Mouse (Mus musculus) hindbrain, postnatal 0 days (tissue): Measurements from ENCODE around the gene Phactr3. TPM values are rescaled to one million over a fixed set of nuclear protein-coding genes. Genes with fewer than 3 reads are reported as not detected.

Experiments used
- ATAC-seq: fragments of 200-750 bp; cut with Nextera tagmentation; 2 replicates; pipeline ENCODE4 v1.8.0; 2017; ENCODE audit warnings: mild to moderate bottlenecking, moderate TSS enrichment, moderate library complexity
- DNase-seq: peaks from one replicate; pipeline ENCODE4 v3.0.0-alpha.2; 2015; ENCODE audit warnings: low spot score
- H3K27ac ChIP-seq: fragments of 300-500 bp; sonication (generic); 2 replicates; pipeline ENCODE4 v1.5.1; 2014; ENCODE audit warnings: mild to moderate bottlenecking
- H3K27me3 ChIP-seq: fragments of 300-500 bp; sonication (generic); 2 replicates; pipeline ENCODE4 v1.6.1; 2014; ENCODE audit warnings: low read length, mixed read lengths; ENCODE audit not compliant: insufficient read depth
- H3K36me3 ChIP-seq: fragments of 300-500 bp; sonication (generic); 2 replicates; pipeline ENCODE4 v1.6.1; 2014; ENCODE audit warnings: low read length, mixed read lengths; ENCODE audit not compliant: insufficient read depth
- H3K4me1 ChIP-seq: fragments of 300-500 bp; sonication (generic); 2 replicates; pipeline ENCODE4 v1.6.1; 2014; ENCODE audit warnings: antibody characterized with exemption, low read length, mixed read lengths; ENCODE audit not compliant: insufficient read depth
- H3K4me2 ChIP-seq: fragments of 300-500 bp; sonication (generic); 2 replicates; pipeline ENCODE4 v1.6.1; 2014; ENCODE audit warnings: low read depth, mild to moderate bottlenecking, low read length, moderate library complexity, mixed read lengths
- H3K4me3 ChIP-seq: fragments of 300-500 bp; sonication (generic); 2 replicates; pipeline ENCODE4 v1.5.1; 2014; ENCODE audit warnings: low read length
- H3K9ac ChIP-seq: fragments of 300-500 bp; sonication (generic); replicated peaks from 2 replicates; pipeline ENCODE4 v1.6.1; 2014; ENCODE audit warnings: mild to moderate bottlenecking, low read length, moderate library complexity, mixed read lengths
- H3K9me3 ChIP-seq: fragments of 300-500 bp; sonication (generic); 2 replicates; pipeline ENCODE4 v1.6.1; 2016; ENCODE audit warnings: low read length, mixed read lengths
- CTCF ChIP-seq: IDR thresholded peaks from 2 replicates; pipeline ENCODE4 v1.5.1; 2016; ENCODE audit warnings: antibody characterized with exemption, control low read depth, low read depth
- WGBS: fragments of 180-500 bp; shearing (Covaris S2); extraction: QIAGEN DNeasy Blood & Tissue Kit; methylation state at CpG from one replicate; pipeline ENCODE4 v1.1.7; 2014; 5-methylcytosine and 5-hydroxymethylcytosine counted together
- polyA plus RNA-seq: library from polyadenylated mRNA; unstranded; fragments of >200 nt; fragmentation: Nextera tagmentation; extraction: Ambion mirVana; gene quantifications from 2 replicates; pipeline ENCODE4 v1.2.1, GENCODE M21; 2015
- total RNA-seq: library from RNA; depleted of rRNA; stranded (reverse); fragments of >200 nt; gene quantifications from 2 replicates; pipeline ENCODE4 v1.2.3, GENCODE M21; 2014

Gene Phactr3
- total and polyA plus RNA-seq, 2 experiments from 2014 or later = 66.2 to 92.7 TPM

- Histone ChIP-seq H3K4me2 (no peak overlapping the region), H3K27ac (no peak overlapping the region; the same call in 1 of the 2 replicates), H3K9ac (no peak overlapping the region), H3K4me1 (no peaks in the 10 kb centered on the region), H3K9me3 (no peaks in the 10 kb centered on the region), H3K36me3 (no peaks in the 10 kb centered on the region), H3K27me3 (no peaks in the 10 kb centered on the region), H3K4me3 (no peak overlapping the region)
- no peak for ATAC-seq
- WGBS = 58% methylated on average over 3 of the region's 3 CpGs
- no peak for DNase-seq
- no peak for TF ChIP-seq CTCF
Observed at GRCm38 (mm10) chr2:178220148-178220717, 101.5 kb downstream of the Phactr3 start.

DNA sequence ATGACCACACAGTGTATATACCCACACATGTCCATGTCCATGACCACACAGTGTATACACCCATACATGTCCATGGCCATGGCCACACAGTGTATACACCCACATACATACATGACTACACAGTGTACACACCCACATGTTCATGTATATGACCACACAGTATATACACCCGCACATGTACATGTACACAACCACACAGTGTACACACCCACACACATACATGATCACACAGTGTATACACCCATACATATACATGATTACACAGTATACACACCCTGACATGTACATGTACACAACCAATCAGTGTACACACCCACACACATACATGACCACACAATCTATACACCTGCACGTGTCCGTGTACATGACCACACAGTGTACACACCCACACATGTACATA, 102.2 kb downstream of the Phactr3 start:
- Histone ChIP-seq H3K4me1 (no peaks in the 10 kb centered on the region), H3K27me3 (no peaks in the 10 kb centered on the region), H3K36me3 (no peaks in the 10 kb centered on the region), H3K9me3 (no peaks in the 10 kb centered on the region), H3K4me3 (no peak overlapping the region), H3K27ac (no peak overlapping the region), H3K4me2 (no peak overlapping the region), H3K9ac (no peak overlapping the region)
- ATAC-seq (peak; percentile 75), DNase-seq (no peak)
- 96% methylated on average over 3 of the region's 3 CpGs for WGBS
- no peak for TF ChIP-seq CTCF

DNA sequence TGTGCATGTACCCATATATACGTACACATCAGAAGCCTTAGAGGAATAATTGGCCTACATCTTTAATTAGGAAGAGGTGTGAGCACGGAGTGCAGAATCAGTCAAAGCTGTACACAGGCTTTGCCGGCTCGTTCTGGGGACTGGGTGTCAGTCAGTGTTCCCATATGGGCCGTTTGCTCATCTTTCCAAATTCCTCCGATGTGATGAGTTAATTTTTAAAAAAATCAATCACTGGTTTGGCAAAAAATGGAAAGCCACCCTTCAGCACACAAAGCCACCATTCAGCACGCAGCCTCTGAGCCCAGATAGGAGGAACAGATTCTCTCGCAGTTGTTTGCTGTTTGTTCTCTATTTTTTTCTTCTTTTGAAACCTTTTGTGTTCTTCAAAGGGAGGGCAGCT, 110.5 kb downstream of the Phactr3 start:
- Histone ChIP-seq H3K4me1 (no peaks in the 10 kb centered on the region), H3K27ac (no peak overlapping the region), H3K9ac (no peak overlapping the region), H3K36me3 (no peaks in the 10 kb centered on the region), H3K4me3 (no peak overlapping the region), H3K4me2 (no peak overlapping the region), H3K27me3 (no peaks in the 10 kb centered on the region), H3K9me3 (no peaks in the 10 kb centered on the region)
- whole genome bisulfite sequencing = 55% methylated on average over 8 of the region's 8 CpGs
- ATAC-seq (no peak), DNase-seq (no peak)
- no peak for TF ChIP-seq CTCF

GRCm38 (mm10) chr2:178233487-178233886, 114.7 kb downstream of the Phactr3 start:
- WGBS = 76% methylated on average over 5 of the region's 5 CpGs

GRCm38 (mm10) chr2:178237056-178237455, 118.3 kb downstream of the Phactr3 start:
- H3K4me2 ChIP-seq = no peak overlapping the region
- WGBS = 71% methylated on average over 3 of the region's 3 CpGs

More at GRCm38 (mm10) chr2:178233487-178233886, 114.7 kb downstream of the Phactr3 start:
- Histone ChIP-seq H3K4me2 (no peak overlapping the region), H3K4me1 (no peaks in the 10 kb centered on the region), H3K27me3 (no peaks in the 10 kb centered on the region), H3K36me3 (no peaks in the 10 kb centered on the region), H3K9ac (no peak overlapping the region), H3K9me3 (no peaks in the 10 kb centered on the region), H3K27ac (no peak overlapping the region), H3K4me3 (no peak overlapping the region)
- no peak for ATAC-seq
- peak; percentile 56 for TF ChIP-seq CTCF
- no peak for DNase-seq

DNA sequence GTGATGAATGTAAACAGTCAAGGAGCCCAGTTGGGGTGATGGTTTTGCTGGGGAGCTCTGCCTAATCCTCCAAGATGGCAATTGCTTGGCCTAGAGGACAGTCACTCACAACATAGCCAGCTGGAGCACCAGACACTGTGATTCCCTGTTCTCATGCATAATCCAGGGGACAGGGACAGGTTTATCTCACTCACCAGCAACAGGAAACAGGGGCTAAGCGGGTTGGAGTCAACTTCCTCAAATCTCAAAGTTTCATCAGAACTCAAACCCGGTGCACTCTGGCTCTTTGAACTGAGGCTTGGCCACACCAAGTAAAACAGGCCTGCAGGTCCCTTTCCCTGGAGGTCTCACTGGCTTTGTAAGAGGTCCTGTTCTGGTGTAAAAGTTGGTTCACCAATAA, 119.7 kb downstream of the Phactr3 start:
- no peaks in the 10 kb centered on the region for H3K27me3 ChIP-seq
- no peak for TF ChIP-seq CTCF
- no peaks in the 10 kb centered on the region for H3K36me3 ChIP-seq
- 88% methylated on average over 2 of the region's 2 CpGs for WGBS
- no peak overlapping the region for H3K27ac ChIP-seq
- no peaks in the 10 kb centered on the region for H3K9me3 ChIP-seq
- H3K4me1 ChIP-seq = no peaks in the 10 kb centered on the region
- no peak for ATAC-seq
- no peak overlapping the region for H3K9ac ChIP-seq
- H3K4me3 ChIP-seq = no peak overlapping the region
- no peak overlapping the region for H3K4me2 ChIP-seq
- no peak for DNase-seq

More at GRCm38 (mm10) chr2:178237056-178237455, 118.3 kb downstream of the Phactr3 start:
- Histone ChIP-seq H3K36me3 (no peaks in the 10 kb centered on the region), H3K27ac (no peak overlapping the region), H3K27me3 (no peaks in the 10 kb centered on the region), H3K4me1 (no peaks in the 10 kb centered on the region), H3K9ac (no peak overlapping the region), H3K9me3 (no peaks in the 10 kb centered on the region), H3K4me3 (no peak overlapping the region)
- DNase-seq (no peak), ATAC-seq (no peak)
- TF ChIP-seq CTCF = no peak

DNA sequence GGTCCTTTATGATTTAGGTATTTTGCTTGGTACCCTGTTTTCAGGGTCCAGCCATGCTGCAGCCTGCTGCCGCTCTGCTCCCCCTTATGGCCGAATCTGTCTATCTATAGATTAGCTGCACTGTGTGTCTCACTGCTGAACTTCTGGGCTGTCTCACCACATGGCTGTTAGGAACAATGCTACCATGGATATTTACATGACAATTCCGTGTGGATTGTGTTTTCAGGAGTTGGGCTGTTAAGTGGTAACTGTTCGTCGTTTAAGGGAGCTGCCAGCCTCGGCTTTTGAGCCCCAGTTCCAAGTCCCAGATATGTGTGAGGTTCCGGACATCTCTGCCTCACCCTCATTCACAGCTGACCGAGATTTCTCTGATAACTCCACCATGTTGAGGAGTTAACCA, 122.1 kb downstream of the Phactr3 start:
- no peak overlapping the region for H3K9ac ChIP-seq
- 57% methylated on average over 8 of the region's 8 CpGs for WGBS
- H3K27me3 ChIP-seq = no peaks in the 10 kb centered on the region
- no peaks in the 10 kb centered on the region for H3K4me1 ChIP-seq
- H3K9me3 ChIP-seq = no peaks in the 10 kb centered on the region
- DNase-seq (no peak), ATAC-seq (no peak)
- no peak overlapping the region for H3K4me2 ChIP-seq
- no peak for TF ChIP-seq CTCF
- H3K36me3 ChIP-seq = no peaks in the 10 kb centered on the region
- H3K27ac ChIP-seq = peak overlapping the region; percentile 56; the same call in 1 of the 2 replicates
- no peak overlapping the region for H3K4me3 ChIP-seq
